ENCODE assay signal across 7 mouse cellular contexts in the genomic region with DNA sequence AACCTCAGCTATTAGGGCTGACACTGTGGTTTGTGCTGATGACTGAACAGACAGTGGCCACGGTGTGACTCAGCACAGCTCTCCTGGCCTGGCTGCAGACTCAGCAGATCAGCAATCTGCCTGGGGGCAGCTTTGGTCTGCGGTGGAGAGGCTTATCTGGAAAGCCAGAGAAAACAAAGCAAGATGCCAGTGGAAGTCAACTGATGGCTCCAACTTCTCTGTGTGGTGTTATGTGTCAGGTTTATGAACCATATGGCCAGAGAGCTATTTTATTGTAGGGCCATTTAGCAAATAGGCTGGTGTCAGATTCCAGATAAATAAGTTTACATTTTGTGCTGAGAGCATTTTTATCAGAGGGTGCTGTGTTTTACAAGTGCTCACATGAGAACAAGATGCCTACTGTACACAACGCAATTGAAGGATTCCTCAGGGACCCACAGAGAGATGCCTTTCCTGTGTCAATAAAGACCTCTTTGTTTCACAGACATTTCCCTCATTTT. TPM values are rescaled to one million over a fixed set of nuclear protein-coding genes. Genes with fewer than 3 reads are reported as not detected.
DNase-seq lines count a peak whose midpoint lies in the region; ATAC-seq lines count a peak whose summit lies in the region.

No protein-coding gene starts in this region.

- 4% methylated on average over 3 of the region's 3 CpGs for WGBS in lung, embryonic 15.5 days
- WGBS in hindbrain, embryonic 15.5 days: 18% methylated on average over 3 of the region's 3 CpGs
- WGBS in midbrain, embryonic 10.5 days: 33% methylated on average over 3 of the region's 3 CpGs

- no peak overlapping the region for H3K9ac ChIP-seq in lung, embryonic 15.5 days
- H3K9ac ChIP-seq in hindbrain, embryonic 15.5 days: no peak overlapping the region

- no peak overlapping the region for H3K4me2 ChIP-seq in lung, embryonic 15.5 days
- no peak overlapping the region for H3K4me2 ChIP-seq in hindbrain, embryonic 15.5 days

- H3K27ac ChIP-seq in lung, embryonic 15.5 days: peak overlapping the region; percentile 21; the same call in 1 of the 2 replicates
- peak overlapping the region; percentile 27; the same call in 1 of the 2 replicates for H3K27ac ChIP-seq in hindbrain, embryonic 15.5 days (replicated peaks)
- H3K27ac ChIP-seq in midbrain, embryonic 10.5 days (replicated peaks): no peak overlapping the region

- no peak for DNase-seq in lung, postnatal 14 days
- peak; percentile 36 for DNase-seq in c-Kit-positive CD71-negative TER-119-negative erythroid progenitor cells, embryonic 14.5 days (ENCODE audit: low read depth)
- peak; percentile 40 for DNase-seq in midbrain, embryonic 10.5 days (ENCODE audit: low spot score)
- no peak for DNase-seq in right cerebral cortex, adult 18-20 months
- no peak for DNase-seq in MN1 (ENCODE audit: low spot score)

- H3K9me3 ChIP-seq in lung, embryonic 15.5 days: no peaks in the 10 kb centered on the region
- no peaks in the 10 kb centered on the region for H3K9me3 ChIP-seq in hindbrain, embryonic 15.5 days
- no peaks in the 10 kb centered on the region for H3K9me3 ChIP-seq in midbrain, embryonic 10.5 days (replicated peaks)

- no peak overlapping the region for H3K4me3 ChIP-seq in lung, embryonic 15.5 days
- H3K4me3 ChIP-seq in hindbrain, embryonic 15.5 days: no peak overlapping the region
- H3K4me3 ChIP-seq in midbrain, embryonic 10.5 days: no peak overlapping the region

- peak; percentile 74; the same call in 1 of the 2 replicates for ATAC-seq in lung, embryonic 15.5 days (ENCODE audit: borderline replicate concordance, extremely low read depth, low FRiP score, low TSS enrichment)
- peak; percentile 83 for ATAC-seq in hindbrain, embryonic 15.5 days (ENCODE audit: low FRiP score, low read depth)

- H3K27me3 ChIP-seq in lung, embryonic 15.5 days: no peaks in the 10 kb centered on the region
- no peaks in the 10 kb centered on the region for H3K27me3 ChIP-seq in hindbrain, embryonic 15.5 days
- H3K27me3 ChIP-seq in midbrain, embryonic 10.5 days (ENCODE audit: low read depth, poor library complexity, severe bottlenecking): no peaks in the 10 kb centered on the region

- H3K36me3 ChIP-seq in lung, embryonic 15.5 days: no peaks in the 10 kb centered on the region
- no peaks in the 10 kb centered on the region for H3K36me3 ChIP-seq in hindbrain, embryonic 15.5 days
- H3K36me3 ChIP-seq in midbrain, embryonic 10.5 days: no peaks in the 10 kb centered on the region

- peaks cover 19% of the 10 kb centered on the region for H3K4me1 ChIP-seq in lung, embryonic 15.5 days
- H3K4me1 ChIP-seq in hindbrain, embryonic 15.5 days (replicated peaks): no peaks in the 10 kb centered on the region; the same call in 1 of the 2 replicates
- peaks cover 9% of the 10 kb centered on the region for H3K4me1 ChIP-seq in midbrain, embryonic 10.5 days

RNA-seq across cellular contexts. Expression of a gene that starts 33.6 kb away (rescaled TPM):
- polyA plus RNA-seq in lung, embryonic 15.5 days (2015; fragmentation: Nextera tagmentation; extraction: Ambion mirVana): 29.9 and 31.4 TPM in 2 replicates
- polyA plus RNA-seq in hindbrain, embryonic 15.5 days (2015; fragmentation: Nextera tagmentation; extraction: Ambion mirVana): 8.1 and 9.3 TPM in 2 replicates
- 21.8 and 26.0 TPM in 2 replicates for polyA plus RNA-seq in midbrain, embryonic 10.5 days (2016; fragmentation: Nextera tagmentation; extraction: Ambion mirVana)

Comparison
In these comparisons a context has a peak if more than half of its experiments do, and no peak if none do; other contexts are left out.
1. DNase-seq: peak in c-Kit-positive CD71-negative TER-119-negative erythroid progenitor cells, embryonic 14.5 days (single experiment) and midbrain, embryonic 10.5 days (single experiment); none in lung, postnatal 14 days (single experiment), right cerebral cortex, adult 18-20 months (single experiment) and MN1 (single experiment).